Mouse (Mus musculus) liver, adult (tissue): ENCODE measurements around the gene Suco.

ENCODE experiments used
- GATA4 ChIP-seq: IDR thresholded peaks from 2 replicates; pipeline ENCODE4 v1.6.1; 2014; ENCODE audit warnings: mild to moderate bottlenecking, low read length; ENCODE audit not compliant: insufficient replicate concordance

The Suco gene

GRCm38 (mm10) chr1:161775151-161775550 lies 101.3 kb downstream of the Suco start:
- TF ChIP-seq GATA4, result no peak

DNA sequence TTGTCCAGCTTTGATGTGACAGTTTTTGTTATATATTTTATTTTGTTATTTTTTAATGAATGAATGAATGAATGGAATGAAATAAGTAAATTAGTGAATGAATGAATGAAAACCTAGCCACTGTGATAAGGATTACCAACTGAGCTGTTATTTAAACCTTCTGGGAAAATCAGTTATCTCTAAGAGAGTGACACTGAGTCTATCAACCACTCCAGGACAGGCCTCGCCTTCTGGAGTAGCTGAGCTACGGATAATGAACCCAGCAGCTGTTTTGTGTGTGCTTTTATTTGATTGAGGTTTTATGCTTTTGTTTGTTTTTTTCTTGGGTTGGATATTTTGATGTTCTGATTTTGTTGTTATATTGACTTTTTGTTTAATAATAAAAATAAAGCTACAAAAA lies 105.2 kb downstream of the Suco start:
- no peak for TF ChIP-seq GATA4

DNA sequence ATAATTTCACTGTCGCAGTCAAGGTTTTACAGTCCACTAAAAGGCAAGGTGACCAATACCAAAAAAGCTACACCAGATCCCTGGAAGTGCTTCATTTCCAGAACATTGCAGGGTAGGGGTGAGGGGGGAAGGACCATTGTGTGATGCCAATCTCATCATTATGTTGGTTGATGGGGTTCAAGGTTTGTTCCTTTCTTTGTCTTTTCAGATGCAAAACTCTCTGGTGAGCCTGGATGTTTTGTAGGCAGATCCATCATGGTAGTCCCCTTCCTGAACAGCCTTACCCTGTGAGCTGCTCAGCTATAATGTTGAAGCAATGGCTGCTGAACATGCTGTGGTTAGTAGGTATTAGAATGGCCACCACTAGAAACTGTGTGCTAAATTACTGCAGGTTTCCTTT lies 107.2 kb downstream of the Suco start:
- TF ChIP-seq GATA4, result no peak

DNA sequence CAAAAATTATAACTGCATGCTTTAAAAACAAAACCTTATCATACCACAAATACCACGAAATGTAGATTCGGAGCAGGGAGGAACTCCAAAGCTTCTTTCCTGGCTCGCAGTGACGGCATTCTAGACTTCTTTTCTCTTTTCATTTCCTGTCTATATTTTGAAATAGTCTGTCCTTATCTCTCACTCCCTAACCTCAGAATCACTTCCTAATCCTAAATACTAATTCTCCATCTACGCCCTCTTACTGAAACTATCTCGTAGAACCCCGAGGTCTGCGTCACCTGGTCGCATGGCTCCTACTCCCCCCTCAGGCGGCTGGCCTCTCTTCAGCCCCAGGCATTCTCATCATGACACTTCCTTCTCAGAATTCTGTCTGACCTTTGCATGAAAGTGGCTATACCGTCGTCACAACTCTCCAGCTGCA lies 109.4 kb downstream of the Suco start:
- TF ChIP-seq GATA4, result no peak

- TF ChIP-seq GATA4, result no peak
Observed at GRCm38 (mm10) chr1:161766656-161767055, 109.8 kb downstream of the Suco start.
